Mouse (Mus musculus) erythroblast, embryonic 14.5 days (primary cell): Measurements from ENCODE around the gene Mrps18c. TPM values are rescaled to one million over a fixed set of nuclear protein-coding genes. Genes with fewer than 3 reads are reported as not detected.
A peak's percentile ranks its signal among the peaks of the same experiment; 100 is the strongest.

Experiments used
- H3K27me3 ChIP-seq: 2 replicates; pipeline ENCODE4 v1.6.1; 2012; ENCODE audit warnings: inconsistent platforms; ENCODE audit not compliant: control insufficient read depth
- H3K36me3 ChIP-seq: 2 replicates; pipeline ENCODE4 v1.6.1; 2012; ENCODE audit warnings: mild to moderate bottlenecking, inconsistent platforms; ENCODE audit not compliant: control insufficient read depth
- H3K4me1 ChIP-seq: 2 replicates; pipeline ENCODE4 v1.6.1; 2012; ENCODE audit warnings: inconsistent platforms; ENCODE audit not compliant: control insufficient read depth
- H3K4me3 ChIP-seq: replicated peaks from 2 replicates; pipeline ENCODE3; 2012; ENCODE audit warnings: moderate library complexity, mild to moderate bottlenecking, inconsistent platforms
- H3K9me3 ChIP-seq: 2 replicates; pipeline ENCODE4 v1.6.1; 2012; ENCODE audit warnings: low read length, inconsistent platforms, mixed read lengths; ENCODE audit not compliant: control insufficient read depth
- GATA1 ChIP-seq: IDR thresholded peaks from 2 replicates; pipeline ENCODE4 v1.6.1; 2012; ENCODE audit warnings: low read length, inconsistent platforms, mixed read lengths
- TAL1 ChIP-seq: IDR thresholded peaks from 3 replicates; pipeline ENCODE4 v1.6.1; 2012; ENCODE audit warnings: low read length, inconsistent platforms, mixed read lengths
- polyA plus RNA-seq: library from polyadenylated mRNA; stranded (reverse); fragments of >175 nt; gene quantifications from 2 replicates; pipeline ENCODE4 v1.2.3, GENCODE M21; 2012

Mrps18c gene
- polyA plus RNA-seq, result 1.7 and 2.3 TPM in 2 replicates

DNA sequence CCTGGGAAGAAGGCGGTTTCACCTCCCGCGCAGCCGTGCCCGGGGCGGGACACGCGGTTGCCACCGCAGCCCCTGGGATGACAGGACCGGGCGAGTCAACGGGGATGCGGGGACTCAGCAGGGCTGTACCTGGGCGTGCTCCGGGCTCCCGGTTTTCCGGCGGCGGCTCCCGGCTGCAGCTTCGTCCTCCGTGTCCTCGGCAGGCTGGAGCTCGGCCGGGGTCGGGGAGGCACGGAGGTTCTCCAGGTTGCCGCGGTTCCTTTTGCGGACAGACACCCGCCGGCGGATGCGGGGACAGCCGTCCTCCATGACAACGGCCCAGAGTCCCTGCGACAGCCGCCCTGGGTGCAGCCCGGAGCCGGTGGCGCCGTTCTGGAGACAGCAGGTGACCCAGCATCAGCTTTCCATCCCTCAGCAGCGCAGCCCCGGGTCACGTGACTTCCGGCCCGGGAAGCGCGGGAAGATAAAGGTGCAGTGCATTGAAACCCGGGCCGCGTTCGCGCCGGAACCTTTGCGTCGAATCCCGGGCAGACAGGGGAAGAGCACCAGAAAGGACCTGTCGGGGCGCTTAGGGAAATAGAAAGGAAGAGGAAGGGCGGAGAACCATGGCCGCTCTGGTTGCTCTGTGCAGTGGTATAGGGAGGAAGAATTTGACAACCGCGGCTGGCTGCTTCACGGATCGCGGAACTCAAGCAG is at the start of gene Mrps18c, which contains the start of gene Helq:
Mrps18c (plus strand) TSS at position 463 of the 696 bp plus-strand sequence.
Helq (minus strand) TSS at position 434 of the 696 bp plus-strand sequence.
- TF ChIP-seq GATA1, result peak; percentile 67
- TF ChIP-seq TAL1, result no peak
- Histone ChIP-seq H3K27me3 (no peaks in the 10 kb centered on the region), H3K4me3 (peak within 1 kb of the TSS; percentile 92), H3K4me1 (peaks cover 37% of the 10 kb centered on the region), H3K9me3 (no peaks in the 10 kb centered on the region), H3K36me3 (peaks cover 68% of the 10 kb centered on the region)

DNA sequence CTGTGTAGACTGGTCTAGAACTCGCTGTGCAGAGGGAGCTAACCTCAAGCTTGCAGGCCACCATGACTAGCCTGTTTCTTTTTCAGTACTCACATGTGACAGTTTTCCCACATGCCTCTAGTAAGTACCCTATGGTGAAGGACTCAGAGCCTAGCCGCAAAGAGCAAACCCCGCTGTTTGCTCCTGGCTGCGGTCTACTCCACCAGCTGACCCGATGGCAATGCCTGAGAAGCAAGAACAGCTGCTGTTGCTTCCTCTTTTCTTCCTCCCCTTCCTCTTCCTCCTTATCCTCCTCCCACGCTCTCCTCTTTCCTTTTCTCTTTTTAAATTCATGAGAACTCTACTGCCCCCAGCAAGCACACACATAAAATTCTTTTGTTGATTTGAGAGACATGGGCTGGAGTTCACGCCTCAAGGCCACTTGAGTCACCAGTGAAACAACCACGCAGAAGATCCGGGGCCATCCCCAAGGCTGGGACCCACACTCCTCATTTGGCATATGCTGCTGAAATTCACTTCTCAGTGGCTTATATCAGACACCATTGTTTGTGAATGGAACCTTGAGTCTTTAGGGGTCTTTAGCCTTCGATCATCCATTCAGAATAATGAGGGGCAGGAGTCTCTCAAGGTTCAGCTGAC is 47.7 kb upstream of the Mrps18c start:
- H3K4me3 ChIP-seq, result no peak overlapping the region
- H3K36me3 ChIP-seq, result no peaks in the 10 kb centered on the region
- TF ChIP-seq GATA1, result no peak
- TF ChIP-seq TAL1, result no peak
- peaks cover 3% of the 10 kb centered on the region for H3K9me3 ChIP-seq
- no peaks in the 10 kb centered on the region for H3K27me3 ChIP-seq
- no peaks in the 10 kb centered on the region for H3K4me1 ChIP-seq

DNA sequence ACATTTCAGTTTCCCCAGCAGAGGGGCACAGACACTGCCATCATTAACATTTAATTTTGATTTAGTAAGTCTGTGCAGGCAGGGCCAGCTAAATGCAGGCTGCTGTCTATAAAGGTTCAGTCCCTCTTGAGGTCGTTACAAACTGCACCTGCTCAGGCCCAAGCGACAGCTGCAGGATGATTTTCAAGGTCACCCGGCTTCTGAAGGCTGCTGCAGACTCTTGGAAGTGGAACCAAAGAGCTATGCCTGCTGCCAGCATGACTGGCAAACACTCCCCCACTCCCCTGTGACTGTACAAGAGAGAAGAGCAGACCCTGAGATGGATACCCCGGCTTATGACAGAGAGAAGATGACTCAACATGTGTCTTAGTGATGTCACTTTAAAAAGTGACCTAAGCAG is 46.8 kb upstream of the Mrps18c start:
- no peaks in the 10 kb centered on the region for H3K36me3 ChIP-seq
- H3K9me3 ChIP-seq, result peaks cover 3% of the 10 kb centered on the region
- no peaks in the 10 kb centered on the region for H3K4me1 ChIP-seq
- H3K4me3 ChIP-seq, result no peak overlapping the region
- TF ChIP-seq GATA1, result no peak
- TF ChIP-seq TAL1, result no peak
- no peaks in the 10 kb centered on the region for H3K27me3 ChIP-seq

- no peak for TF ChIP-seq GATA1
- H3K4me1 ChIP-seq, result no peaks in the 10 kb centered on the region
Measured at GRCm38 (mm10) chr5:100753407-100753806, 45.0 kb upstream of the Mrps18c start.

DNA sequence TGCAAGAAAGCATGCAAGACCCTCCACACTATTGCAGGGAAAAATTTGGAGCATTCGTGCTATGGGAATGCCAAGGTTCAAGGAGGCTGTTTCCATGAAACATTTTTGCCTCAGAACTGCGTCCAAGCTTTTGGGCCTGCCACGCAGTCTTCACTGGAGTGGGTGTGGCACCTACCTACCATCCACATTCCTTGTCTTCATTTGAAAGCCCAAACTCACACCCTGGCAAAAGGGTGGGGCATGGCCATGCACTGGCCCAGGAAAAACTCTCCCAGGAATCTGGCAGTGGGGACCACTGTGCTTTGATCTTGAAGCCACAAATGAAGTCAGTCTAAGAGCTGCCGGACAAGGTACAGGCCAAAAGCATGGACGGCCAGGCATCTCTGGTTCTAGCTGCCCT is 40.3 kb upstream of the Mrps18c start:
- Histone ChIP-seq H3K4me1 (no peaks in the 10 kb centered on the region), H3K4me3 (no peak overlapping the region), H3K9me3 (peaks cover 4% of the 10 kb centered on the region), H3K36me3 (peaks cover 33% of the 10 kb centered on the region), H3K27me3 (no peaks in the 10 kb centered on the region)
- no peak for TF ChIP-seq TAL1
- no peak for TF ChIP-seq GATA1

More at GRCm38 (mm10) chr5:100753407-100753806, 45.0 kb upstream of the Mrps18c start:
- Histone ChIP-seq H3K9me3 (peaks cover 4% of the 10 kb centered on the region), H3K36me3 (no peaks in the 10 kb centered on the region), H3K27me3 (no peaks in the 10 kb centered on the region), H3K4me3 (no peak overlapping the region)

DNA sequence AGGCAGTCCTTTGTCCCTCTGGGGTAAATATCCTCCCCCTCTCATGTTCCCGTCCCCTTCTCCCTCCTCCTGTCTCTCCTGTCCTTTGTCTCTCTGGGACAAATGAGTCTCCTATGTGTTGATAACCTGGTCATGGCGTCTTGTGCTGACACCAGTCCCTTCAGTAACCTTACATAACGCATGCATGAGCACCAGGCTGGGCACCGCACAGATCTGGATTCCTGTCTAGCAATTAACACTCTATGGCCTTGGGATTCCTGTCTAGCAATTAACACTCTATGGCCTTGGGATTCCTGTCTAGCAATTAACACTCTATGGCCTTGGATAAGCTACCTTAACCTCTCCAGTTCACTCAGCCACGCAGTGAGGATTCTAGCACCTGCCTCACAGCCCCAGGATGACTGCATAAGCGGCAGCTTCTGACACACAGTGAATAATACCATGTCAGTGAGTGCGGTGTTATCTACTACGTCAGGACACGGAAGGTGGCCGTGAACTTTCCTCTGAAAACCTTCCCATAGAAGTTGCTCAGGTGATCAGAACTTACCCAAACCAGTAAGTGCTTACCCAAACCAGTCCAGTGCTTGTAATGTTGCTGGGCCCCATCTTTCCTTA is 38.3 kb upstream of the Mrps18c start:
- Histone ChIP-seq H3K4me1 (no peaks in the 10 kb centered on the region), H3K27me3 (no peaks in the 10 kb centered on the region), H3K9me3 (peaks cover 4% of the 10 kb centered on the region), H3K4me3 (no peak overlapping the region), H3K36me3 (peaks cover 53% of the 10 kb centered on the region)
- TF ChIP-seq GATA1, result no peak

GRCm38 (mm10) chr5:100761736-100762135 is 36.7 kb upstream of the Mrps18c start:
- peaks cover 69% of the 10 kb centered on the region for H3K36me3 ChIP-seq
- TF ChIP-seq TAL1 (no peak), GATA1 (no peak)
- no peak overlapping the region for H3K4me3 ChIP-seq
- no peaks in the 10 kb centered on the region for H3K4me1 ChIP-seq
- peaks cover 4% of the 10 kb centered on the region for H3K9me3 ChIP-seq
- H3K27me3 ChIP-seq, result no peaks in the 10 kb centered on the region

- H3K4me3 ChIP-seq, result no peak overlapping the region
- no peaks in the 10 kb centered on the region for H3K27me3 ChIP-seq
- peaks cover 98% of the 10 kb centered on the region for H3K36me3 ChIP-seq
- TF ChIP-seq GATA1, result no peak
- no peaks in the 10 kb centered on the region for H3K4me1 ChIP-seq
- no peaks in the 10 kb centered on the region for H3K9me3 ChIP-seq
Measured at GRCm38 (mm10) chr5:100766026-100766425, 32.4 kb upstream of the Mrps18c start.

GRCm38 (mm10) chr5:100771575-100771974 is 26.9 kb upstream of the Mrps18c start:
- Histone ChIP-seq H3K27me3 (no peaks in the 10 kb centered on the region), H3K36me3 (peaks cover 98% of the 10 kb centered on the region), H3K4me3 (no peak overlapping the region), H3K9me3 (no peaks in the 10 kb centered on the region), H3K4me1 (no peaks in the 10 kb centered on the region)
- TF ChIP-seq GATA1, result no peak
- no peak for TF ChIP-seq TAL1
